Mouse (Mus musculus): ENCODE measurements around the gene Gcdh. TPM values are rescaled to one million over a fixed set of nuclear protein-coding genes. Genes with fewer than 3 reads are reported as not detected.

The Gcdh gene
- polyA plus RNA-seq, 1 experiment from 2014 or later, result 35.7 TPM

GRCm38 (mm10) chr8:84872309-84872965 lies 21.3 kb downstream of the Gcdh start:
- H3K9ac ChIP-seq (ENCODE audit: low read length), result peak overlapping the region; percentile 46
- no peaks in the 10 kb centered on the region for H3K9me3 ChIP-seq (ENCODE audit: control insufficient read depth, low read length)
- no peaks in the 10 kb centered on the region for H3K27me3 ChIP-seq (replicated peaks; ENCODE audit: control insufficient read depth, insufficient read depth, low read length)
- peaks cover 13% of the 10 kb centered on the region for H3K4me1 ChIP-seq (replicated peaks; ENCODE audit: control insufficient read depth, insufficient read depth, low read length)
- peak overlapping the region; percentile 43 for H3K4me3 ChIP-seq (ENCODE audit: low read depth, low read length)
- DNase-seq (ENCODE audit: low spot score) (peak; percentile 77), ATAC-seq (replicated peaks; ENCODE audit: low FRiP score, low TSS enrichment, low read depth) (peak; percentile 69)
- no peak overlapping the region for H3K27ac ChIP-seq (ENCODE audit: low read depth)
- H3K36me3 ChIP-seq (ENCODE audit: control insufficient read depth, insufficient read depth, low read length), result peaks cover 18% of the 10 kb centered on the region
- 2% methylated on average over 52 of the region's 54 CpGs for WGBS
- H3K4me2 ChIP-seq (ENCODE audit: low read length), result peak overlapping the region; percentile 84

- Histone ChIP-seq H3K27me3 (replicated peaks; ENCODE audit: control insufficient read depth, insufficient read depth, low read length) (no peaks in the 10 kb centered on the region), H3K4me3 (ENCODE audit: low read depth, low read length) (peak within 1 kb of the TSS; percentile 43), H3K4me1 (replicated peaks; ENCODE audit: control insufficient read depth, insufficient read depth, low read length) (peaks cover 13% of the 10 kb centered on the region), H3K27ac (ENCODE audit: low read depth) (no peak within 1 kb of the TSS), H3K4me2 (ENCODE audit: low read length) (peak within 1 kb of the TSS; percentile 84), H3K36me3 (ENCODE audit: control insufficient read depth, insufficient read depth, low read length) (peaks cover 26% of the 10 kb centered on the region), H3K9ac (ENCODE audit: low read length) (peak within 1 kb of the TSS; percentile 46), H3K9me3 (ENCODE audit: control insufficient read depth, low read length) (no peaks in the 10 kb centered on the region)
- DNase-seq (ENCODE audit: low spot score), result peak; percentile 92
- 16% methylated on average over 36 of the region's 46 CpGs for WGBS
- peak; percentile 69 for ATAC-seq (replicated peaks; ENCODE audit: low FRiP score, low TSS enrichment, low read depth)
These were observed 22.1 kb downstream of the Gcdh start, which contains the start of gene Syce2 for GRCm38 (mm10) chr8:84871376-84872308. Gene Syce2, plus strand, starts transcription at chr8:84872111.

GRCm38 (mm10) chr8:84856864-84857441 lies 36.8 kb downstream of the Gcdh start, which contains the start of gene Farsa:
Gene Farsa, plus strand, starts transcription at chr8:84856989.
- H3K36me3 ChIP-seq (ENCODE audit: control insufficient read depth, insufficient read depth, low read length), result peaks cover 29% of the 10 kb centered on the region
- H3K9me3 ChIP-seq (ENCODE audit: control insufficient read depth, low read length), result no peaks in the 10 kb centered on the region
- peak within 1 kb of the TSS; percentile 84 for H3K4me2 ChIP-seq (ENCODE audit: low read length)
- H3K9ac ChIP-seq (ENCODE audit: low read length), result peak within 1 kb of the TSS; percentile 89
- H3K27ac ChIP-seq (ENCODE audit: low read depth), result peak within 1 kb of the TSS; percentile 77
- peak; percentile 93 for DNase-seq (ENCODE audit: low spot score)
- no peaks in the 10 kb centered on the region for H3K27me3 ChIP-seq (replicated peaks; ENCODE audit: control insufficient read depth, insufficient read depth, low read length)
- ATAC-seq (replicated peaks; ENCODE audit: low FRiP score, low TSS enrichment, low read depth), result peak; percentile 89
- peaks cover 10% of the 10 kb centered on the region for H3K4me1 ChIP-seq (replicated peaks; ENCODE audit: control insufficient read depth, insufficient read depth, low read length)
- H3K4me3 ChIP-seq (ENCODE audit: low read depth, low read length), result peak within 1 kb of the TSS; percentile 99
- under 1% methylated on average over 39 of the region's 39 CpGs for WGBS

- no peak overlapping the region for H3K9ac ChIP-seq (ENCODE audit: low read length)
- peak overlapping the region; percentile 99; the same call in 1 of the 2 replicates for H3K4me3 ChIP-seq (ENCODE audit: low read depth, low read length)
- peak; percentile 33; the same call in 1 of the 2 replicates for ATAC-seq (replicated peaks; ENCODE audit: low FRiP score, low TSS enrichment, low read depth)
- 89% methylated on average over 3 of the region's 3 CpGs for WGBS
- peaks cover 10% of the 10 kb centered on the region for H3K4me1 ChIP-seq (replicated peaks; ENCODE audit: control insufficient read depth, insufficient read depth, low read length)
- peaks cover 24% of the 10 kb centered on the region for H3K36me3 ChIP-seq (ENCODE audit: control insufficient read depth, insufficient read depth, low read length)
- no peak for DNase-seq (ENCODE audit: low spot score)
- H3K27me3 ChIP-seq (replicated peaks; ENCODE audit: control insufficient read depth, insufficient read depth, low read length), result no peaks in the 10 kb centered on the region
- H3K4me2 ChIP-seq (ENCODE audit: low read length), result no peak overlapping the region
- no peaks in the 10 kb centered on the region for H3K9me3 ChIP-seq (ENCODE audit: control insufficient read depth, low read length)
- no peak overlapping the region for H3K27ac ChIP-seq (ENCODE audit: low read depth)
These were observed 37.3 kb downstream of the Gcdh start for GRCm38 (mm10) chr8:84856434-84856833.

GRCm38 (mm10) chr8:84847684-84848435 lies 45.9 kb downstream of the Gcdh start:
- Histone ChIP-seq H3K4me3 (ENCODE audit: low read depth, low read length) (peak overlapping the region; percentile 99), H3K36me3 (ENCODE audit: control insufficient read depth, insufficient read depth, low read length) (peaks cover 28% of the 10 kb centered on the region), H3K4me1 (replicated peaks; ENCODE audit: control insufficient read depth, insufficient read depth, low read length) (peaks cover 33% of the 10 kb centered on the region), H3K27ac (ENCODE audit: low read depth) (peak overlapping the region; percentile 89), H3K4me2 (ENCODE audit: low read length) (peak overlapping the region; percentile 73), H3K9ac (ENCODE audit: low read length) (peak overlapping the region; percentile 80), H3K9me3 (ENCODE audit: control insufficient read depth, low read length) (no peaks in the 10 kb centered on the region), H3K27me3 (replicated peaks; ENCODE audit: control insufficient read depth, insufficient read depth, low read length) (no peaks in the 10 kb centered on the region)
- 43% methylated on average over 6 of the region's 6 CpGs for WGBS
- ATAC-seq (replicated peaks; ENCODE audit: low FRiP score, low TSS enrichment, low read depth), result no peak
- DNase-seq (ENCODE audit: low spot score), result no peak

DNA sequence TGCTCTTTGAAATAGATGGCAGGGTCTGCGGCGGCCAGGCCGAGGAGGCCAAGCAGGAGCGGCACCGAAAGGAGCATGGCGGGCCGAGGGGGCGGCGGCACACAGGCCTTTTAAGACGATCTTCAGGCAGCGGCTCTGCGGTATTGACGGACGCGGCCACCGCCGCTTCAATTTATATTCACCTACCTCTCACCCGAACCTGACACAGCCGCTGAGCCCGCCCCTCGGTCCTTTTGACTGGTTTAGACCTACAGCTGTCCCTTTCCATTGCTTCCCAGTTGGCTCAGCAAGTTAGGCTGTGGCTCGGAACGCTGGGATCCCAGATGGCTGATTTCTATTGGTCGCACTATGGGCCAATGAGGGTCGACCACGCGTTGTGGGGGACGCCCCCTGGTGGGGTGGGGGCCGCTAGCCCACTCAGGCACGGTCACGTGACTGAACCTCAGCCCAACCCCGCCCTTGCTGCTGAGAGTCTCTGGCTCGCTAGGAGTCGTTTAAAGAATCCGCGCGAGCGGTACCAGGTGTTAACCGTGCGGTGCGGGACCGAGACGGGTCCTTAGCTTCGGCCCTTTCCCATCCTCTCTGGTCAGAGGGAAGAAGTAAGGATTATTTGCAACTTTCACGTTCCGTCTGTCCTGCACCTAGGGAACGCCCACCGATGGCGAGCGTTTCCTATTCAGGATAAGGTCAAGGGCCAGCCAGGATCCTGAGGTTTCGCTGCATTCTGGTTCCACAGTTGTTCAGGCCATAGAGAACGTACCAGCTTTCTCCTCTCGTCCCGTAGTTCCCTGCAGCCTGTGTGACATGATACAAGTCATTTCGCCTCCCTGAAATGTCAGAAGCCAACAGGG lies 46.8 kb downstream of the Gcdh start, which contains the start of gene Calr:
Gene Calr (minus strand): TSS at position 213 of the 851 bp plus-strand sequence.
- H3K27ac ChIP-seq (ENCODE audit: low read depth), result peak within 1 kb of the TSS; percentile 89
- peak; percentile 100 for ATAC-seq (replicated peaks; ENCODE audit: low FRiP score, low TSS enrichment, low read depth)
- peaks cover 37% of the 10 kb centered on the region for H3K36me3 ChIP-seq (ENCODE audit: control insufficient read depth, insufficient read depth, low read length)
- H3K4me3 ChIP-seq (ENCODE audit: low read depth, low read length), result peak within 1 kb of the TSS; percentile 99
- no peaks in the 10 kb centered on the region for H3K9me3 ChIP-seq (ENCODE audit: control insufficient read depth, low read length)
- H3K27me3 ChIP-seq (replicated peaks; ENCODE audit: control insufficient read depth, insufficient read depth, low read length), result no peaks in the 10 kb centered on the region
- peak within 1 kb of the TSS; percentile 73 for H3K4me2 ChIP-seq (ENCODE audit: low read length)
- WGBS, result under 1% methylated on average over 55 of the region's 55 CpGs
- peak within 1 kb of the TSS; percentile 99 for H3K9ac ChIP-seq (ENCODE audit: low read length)
- H3K4me1 ChIP-seq (replicated peaks; ENCODE audit: control insufficient read depth, insufficient read depth, low read length), result peaks cover 33% of the 10 kb centered on the region
- peak; percentile 99 for DNase-seq (ENCODE audit: low spot score)

- H3K9ac ChIP-seq (ENCODE audit: low read length), result peak overlapping the region; percentile 99
- WGBS, result under 1% methylated on average over 30 of the region's 30 CpGs
- H3K27me3 ChIP-seq (replicated peaks; ENCODE audit: control insufficient read depth, insufficient read depth, low read length), result no peaks in the 10 kb centered on the region
- peak overlapping the region; percentile 99 for H3K4me3 ChIP-seq (ENCODE audit: low read depth, low read length)
- peak overlapping the region; percentile 73 for H3K4me2 ChIP-seq (ENCODE audit: low read length)
- no peaks in the 10 kb centered on the region for H3K9me3 ChIP-seq (ENCODE audit: control insufficient read depth, low read length)
- ATAC-seq (replicated peaks; ENCODE audit: low FRiP score, low TSS enrichment, low read depth) (no peak), DNase-seq (ENCODE audit: low spot score) (no peak)
- H3K27ac ChIP-seq (ENCODE audit: low read depth), result peak overlapping the region; percentile 79
- H3K4me1 ChIP-seq (replicated peaks; ENCODE audit: control insufficient read depth, insufficient read depth, low read length), result peaks cover 33% of the 10 kb centered on the region
- peaks cover 45% of the 10 kb centered on the region for H3K36me3 ChIP-seq (ENCODE audit: control insufficient read depth, insufficient read depth, low read length)
These were observed 47.5 kb downstream of the Gcdh start for GRCm38 (mm10) chr8:84846094-84846721.

Data from intestine, embryonic 14.5 days (tissue).